Mouse (Mus musculus): ENCODE results near the gene Hist1h2bn. TPM values are rescaled to one million over a fixed set of nuclear protein-coding genes. Genes with fewer than 3 reads are reported as not detected.
"Not testable (repeated sequence)": the region's sequence is repeated elsewhere in the genome, so short reads cannot be mapped to it uniquely, and the experiment has no call there.

The Hist1h2bn gene
- polyA plus RNA-seq, 1 experiment from 2014 or later = 1.9 TPM

DNA sequence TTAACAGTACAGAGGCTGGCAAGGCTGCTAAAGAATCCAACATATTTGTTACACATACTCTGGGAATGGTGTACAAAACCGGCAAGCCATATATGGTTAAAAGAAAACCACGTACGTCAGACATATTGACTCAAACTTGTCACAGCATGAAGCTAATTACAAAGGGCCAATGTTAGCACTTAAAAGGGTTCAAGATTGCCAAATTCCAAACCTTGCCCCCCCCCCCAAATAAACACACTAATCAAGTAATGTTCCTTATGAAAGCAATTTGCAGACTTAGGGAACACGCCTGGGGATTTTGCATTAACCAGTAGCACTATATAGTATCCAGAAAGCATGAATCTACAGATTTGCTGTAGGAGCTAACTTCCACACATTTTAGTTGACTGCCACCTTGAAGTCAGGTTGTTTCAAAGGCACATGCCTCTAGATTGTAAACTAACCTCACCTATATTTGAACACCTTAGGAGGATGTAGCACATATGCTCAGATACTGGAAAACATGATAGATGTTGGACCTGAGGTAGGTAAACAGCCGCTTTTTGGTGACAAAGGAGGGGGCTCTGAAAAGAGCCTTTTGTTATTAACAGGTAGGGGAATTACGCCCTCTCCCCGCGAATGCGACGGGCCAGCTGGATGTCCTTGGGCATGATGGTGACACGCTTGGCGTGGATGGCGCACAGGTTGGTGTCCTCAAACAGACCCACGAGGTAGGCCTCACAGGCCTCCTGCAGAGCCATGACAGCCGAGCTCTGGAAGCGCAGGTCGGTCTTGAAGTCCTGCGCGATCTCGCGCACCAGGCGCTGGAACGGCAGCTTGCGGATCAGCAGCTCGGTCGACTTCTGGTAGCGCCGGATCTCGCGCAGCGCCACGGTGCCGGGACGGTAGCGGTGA, 28.7 kb downstream of the Hist1h2bn start:
- H3K4me3 ChIP-seq (ENCODE audit: low read depth, low read length) = peak overlapping the region; percentile 41
- DNase-seq (ENCODE audit: low spot score) = peak; percentile 76
- peak overlapping the region; percentile 69 for H3K9ac ChIP-seq (replicated peaks; ENCODE audit: low read length)
- under 1% methylated on average over 14 of the region's 35 CpGs for WGBS
- H3K27ac ChIP-seq (replicated peaks; ENCODE audit: low read depth, low read length) = peak overlapping the region; percentile 90
- not testable (repeated sequence) for H3K4me1 ChIP-seq (ENCODE audit: control insufficient read depth, insufficient read depth, low read length); H3K9me3 ChIP-seq (replicated peaks; ENCODE audit: control insufficient read depth, low read length); H3K36me3 ChIP-seq (replicated peaks; ENCODE audit: control insufficient read depth, insufficient read depth, low read depth, low read length); H3K27me3 ChIP-seq (ENCODE audit: control insufficient read depth, insufficient read depth, low read length); ATAC-seq (replicated peaks; ENCODE audit: insufficient number of reproducible peaks, low FRiP score, low TSS enrichment, low read depth)
- peak overlapping the region; percentile 47 for H3K4me2 ChIP-seq (ENCODE audit: low read depth, low read length)

DNA sequence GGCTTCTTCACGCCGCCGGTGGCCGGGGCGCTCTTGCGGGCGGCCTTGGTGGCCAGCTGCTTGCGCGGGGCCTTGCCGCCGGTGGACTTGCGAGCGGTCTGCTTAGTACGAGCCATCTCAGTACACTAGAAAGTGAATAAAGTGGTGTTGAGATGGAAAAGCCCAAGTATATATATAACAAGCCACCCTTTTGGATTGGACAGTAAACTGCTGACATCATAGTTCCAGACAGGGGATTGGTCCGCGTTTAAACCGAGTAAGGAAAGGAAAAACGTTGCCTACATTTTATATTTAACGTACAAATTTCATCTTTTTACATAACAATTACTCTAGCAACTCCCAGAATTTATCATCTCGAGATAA, 29.3 kb downstream of the Hist1h2bn start, which contains the start of gene Hist1h3i:
TSS of gene Hist1h3i (minus strand) at position 116 of the 363 bp plus-strand sequence.
- WGBS = under 1% methylated on average over 13 of the region's 20 CpGs
- no peaks in the 10 kb centered on the region for H3K4me1 ChIP-seq (ENCODE audit: control insufficient read depth, insufficient read depth, low read length)
- ATAC-seq (replicated peaks; ENCODE audit: insufficient number of reproducible peaks, low FRiP score, low TSS enrichment, low read depth) = peak; percentile 68

DNA sequence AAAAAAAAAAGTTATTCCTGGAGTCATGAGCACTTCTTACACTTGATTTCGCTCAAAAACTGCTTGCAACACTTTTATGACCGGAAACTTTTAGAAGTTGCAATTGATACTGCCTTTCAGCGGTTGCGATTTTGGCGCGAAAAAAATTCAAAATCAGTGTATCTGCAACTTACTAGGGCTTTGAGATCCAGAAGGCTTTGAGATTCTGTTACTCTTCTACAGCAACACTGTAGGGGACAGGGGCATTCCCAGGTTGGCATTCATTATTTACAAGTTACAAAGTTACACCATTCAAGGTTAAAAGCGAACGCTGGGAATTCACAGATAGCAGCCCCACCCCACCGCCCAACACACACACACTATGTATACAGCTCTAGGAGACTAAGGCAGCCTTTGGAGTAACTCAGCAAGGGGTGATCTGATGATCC, 29.8 kb downstream of the Hist1h2bn start:
- 2% methylated on average over 9 of the region's 9 CpGs for WGBS

More for the DNA sequence above, 29.3 kb downstream of the Hist1h2bn start, which contains the start of gene Hist1h3i:
- Histone ChIP-seq H3K4me2 (ENCODE audit: low read depth, low read length) (peak within 1 kb of the TSS; percentile 47), H3K36me3 (replicated peaks; ENCODE audit: control insufficient read depth, insufficient read depth, low read depth, low read length) (no peaks in the 10 kb centered on the region), H3K27ac (replicated peaks; ENCODE audit: low read depth, low read length) (peak within 1 kb of the TSS; percentile 90), H3K9ac (replicated peaks; ENCODE audit: low read length) (peak within 1 kb of the TSS; percentile 69), H3K4me3 (ENCODE audit: low read depth, low read length) (peak within 1 kb of the TSS; percentile 41), H3K9me3 (replicated peaks; ENCODE audit: control insufficient read depth, low read length) (no peaks in the 10 kb centered on the region), H3K27me3 (ENCODE audit: control insufficient read depth, insufficient read depth, low read length) (no peaks in the 10 kb centered on the region)
- peak; percentile 94 for DNase-seq (ENCODE audit: low spot score)

DNA sequence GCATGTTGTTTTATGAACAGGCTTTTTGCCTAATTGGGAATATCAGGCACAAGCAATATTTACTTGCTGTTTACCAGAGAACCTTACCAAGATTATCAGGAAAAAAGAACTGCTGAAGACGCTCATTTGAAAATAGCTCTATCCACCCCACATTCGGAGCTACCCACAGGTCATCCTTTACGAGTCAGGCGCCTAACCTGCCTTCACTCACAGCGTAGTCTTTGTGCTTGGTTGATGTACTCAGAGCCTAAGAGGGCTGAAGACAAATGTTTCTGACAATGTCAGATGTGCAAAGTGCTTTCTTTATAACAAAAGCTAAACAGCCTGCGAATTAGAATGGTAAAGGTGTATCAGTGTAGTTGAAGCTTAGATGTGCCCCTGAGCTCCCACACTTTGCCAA, 30.4 kb downstream of the Hist1h2bn start:
- Histone ChIP-seq H3K27me3 (ENCODE audit: control insufficient read depth, insufficient read depth, low read length) (no peaks in the 10 kb centered on the region), H3K4me3 (ENCODE audit: low read depth, low read length) (no peak overlapping the region), H3K4me2 (ENCODE audit: low read depth, low read length) (no peak overlapping the region; the same call in 1 of the 2 replicates), H3K4me1 (ENCODE audit: control insufficient read depth, insufficient read depth, low read length) (no peaks in the 10 kb centered on the region), H3K9me3 (replicated peaks; ENCODE audit: control insufficient read depth, low read length) (no peaks in the 10 kb centered on the region), H3K36me3 (replicated peaks; ENCODE audit: control insufficient read depth, insufficient read depth, low read depth, low read length) (no peaks in the 10 kb centered on the region), H3K9ac (replicated peaks; ENCODE audit: low read length) (peak overlapping the region; percentile 60), H3K27ac (replicated peaks; ENCODE audit: low read depth, low read length) (peak overlapping the region; percentile 88)
- DNase-seq (ENCODE audit: low spot score) (peak; percentile 32), ATAC-seq (replicated peaks; ENCODE audit: insufficient number of reproducible peaks, low FRiP score, low TSS enrichment, low read depth) (no peak)
- WGBS = 30% methylated on average over 6 of the region's 6 CpGs

More for the DNA sequence above, 29.8 kb downstream of the Hist1h2bn start:
- Histone ChIP-seq H3K36me3 (replicated peaks; ENCODE audit: control insufficient read depth, insufficient read depth, low read depth, low read length) (no peaks in the 10 kb centered on the region), H3K9me3 (replicated peaks; ENCODE audit: control insufficient read depth, low read length) (no peaks in the 10 kb centered on the region), H3K9ac (replicated peaks; ENCODE audit: low read length) (peak overlapping the region; percentile 60), H3K4me1 (ENCODE audit: control insufficient read depth, insufficient read depth, low read length) (no peaks in the 10 kb centered on the region), H3K27ac (replicated peaks; ENCODE audit: low read depth, low read length) (peak overlapping the region; percentile 88), H3K4me3 (ENCODE audit: low read depth, low read length) (peak overlapping the region; percentile 25), H3K27me3 (ENCODE audit: control insufficient read depth, insufficient read depth, low read length) (no peaks in the 10 kb centered on the region), H3K4me2 (ENCODE audit: low read depth, low read length) (peak overlapping the region; percentile 42)
- ATAC-seq (replicated peaks; ENCODE audit: insufficient number of reproducible peaks, low FRiP score, low TSS enrichment, low read depth) = no peak
- peak; percentile 78 for DNase-seq (ENCODE audit: low spot score)

DNA sequence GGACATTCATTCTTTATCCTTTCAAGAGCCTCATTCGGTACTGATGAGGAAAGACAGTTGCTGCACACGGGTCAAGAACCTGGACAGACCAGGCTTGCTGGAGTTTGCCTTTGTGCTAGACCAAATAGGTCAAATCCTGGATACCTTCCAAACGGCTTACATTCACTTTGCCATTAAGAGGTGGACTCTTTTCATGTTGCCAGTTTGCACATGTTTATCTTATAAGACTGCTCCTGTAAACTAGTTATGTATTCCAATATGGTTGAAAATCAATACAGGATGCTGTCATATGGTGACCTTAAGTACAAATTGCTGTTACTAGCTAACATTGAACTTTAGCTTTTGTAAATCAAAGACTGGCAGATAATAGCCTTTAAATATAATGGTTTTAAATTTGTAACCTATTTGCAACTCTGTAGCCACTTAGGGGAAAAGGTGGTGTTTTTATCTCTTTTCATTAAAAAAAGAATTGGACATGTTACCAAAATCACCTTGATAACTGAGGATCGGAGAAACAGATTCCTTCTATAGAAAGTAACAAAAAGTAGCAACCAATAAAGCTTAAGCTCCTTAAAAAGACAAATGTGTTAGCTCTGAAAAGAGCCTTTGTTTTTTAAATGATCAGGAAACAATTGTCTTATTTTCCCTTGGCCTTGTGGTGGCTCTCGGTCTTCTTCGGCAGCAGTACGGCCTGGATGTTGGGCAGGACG, 32.4 kb downstream of the Hist1h2bn start:
- peak overlapping the region; percentile 62 for H3K9ac ChIP-seq (replicated peaks; ENCODE audit: low read length)
- DNase-seq (ENCODE audit: low spot score) (peak; percentile 70), ATAC-seq (replicated peaks; ENCODE audit: insufficient number of reproducible peaks, low FRiP score, low TSS enrichment, low read depth) (no peak)
- no peaks in the 10 kb centered on the region for H3K36me3 ChIP-seq (replicated peaks; ENCODE audit: control insufficient read depth, insufficient read depth, low read depth, low read length)
- no peaks in the 10 kb centered on the region for H3K27me3 ChIP-seq (ENCODE audit: control insufficient read depth, insufficient read depth, low read length)
- 5% methylated on average over 8 of the region's 8 CpGs for WGBS
- H3K4me3 ChIP-seq (ENCODE audit: low read depth, low read length) = peak overlapping the region; percentile 36
- no peaks in the 10 kb centered on the region for H3K4me1 ChIP-seq (ENCODE audit: control insufficient read depth, insufficient read depth, low read length)
- peak overlapping the region; percentile 47 for H3K4me2 ChIP-seq (ENCODE audit: low read depth, low read length)
- no peaks in the 10 kb centered on the region for H3K9me3 ChIP-seq (replicated peaks; ENCODE audit: control insufficient read depth, low read length)
- peak overlapping the region; percentile 86 for H3K27ac ChIP-seq (replicated peaks; ENCODE audit: low read depth, low read length)

DNA sequence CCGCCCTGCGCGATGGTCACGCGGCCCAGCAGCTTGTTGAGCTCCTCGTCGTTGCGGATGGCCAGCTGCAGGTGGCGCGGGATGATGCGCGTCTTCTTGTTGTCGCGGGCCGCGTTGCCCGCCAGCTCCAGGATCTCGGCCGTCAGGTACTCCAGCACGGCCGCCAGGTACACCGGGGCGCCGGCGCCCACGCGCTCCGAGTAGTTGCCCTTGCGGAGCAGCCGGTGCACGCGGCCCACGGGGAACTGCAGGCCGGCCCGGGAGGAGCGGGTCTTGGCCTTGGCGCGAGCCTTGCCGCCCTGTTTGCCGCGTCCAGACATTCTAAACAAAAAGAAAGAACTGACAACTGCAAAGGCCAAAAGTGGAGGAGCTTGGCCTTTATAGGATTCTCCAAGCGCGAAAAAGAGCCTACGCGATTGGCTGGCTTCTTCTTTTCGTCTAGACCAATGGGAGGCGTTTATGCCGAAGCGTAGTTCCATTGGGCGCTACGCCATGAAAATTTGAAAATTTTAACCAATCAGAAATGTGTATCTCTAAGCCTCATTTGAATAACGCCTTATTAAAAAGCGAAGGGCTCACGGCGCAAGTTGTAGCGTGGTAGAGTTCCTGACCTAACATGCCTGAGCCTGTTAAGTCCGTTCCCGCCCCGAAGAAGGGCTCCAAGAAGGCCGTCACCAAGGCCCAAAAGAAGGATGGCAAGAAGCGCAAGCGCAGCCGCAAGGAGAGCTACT, 33.1 kb downstream of the Hist1h2bn start, which contains the start of the genes Hist1h2an and Hist1h2bp:
TSS of gene Hist1h2an (minus strand) at position 320 of the 731 bp plus-strand sequence.
TSS of gene Hist1h2bp (plus strand) at position 563 of the 731 bp plus-strand sequence.
- peak within 1 kb of the TSS; percentile 47 for H3K4me2 ChIP-seq (ENCODE audit: low read depth, low read length)
- H3K36me3 ChIP-seq (replicated peaks; ENCODE audit: control insufficient read depth, insufficient read depth, low read depth, low read length); H3K27me3 ChIP-seq (ENCODE audit: control insufficient read depth, insufficient read depth, low read length); H3K4me1 ChIP-seq (ENCODE audit: control insufficient read depth, insufficient read depth, low read length); H3K9me3 ChIP-seq (replicated peaks; ENCODE audit: control insufficient read depth, low read length): not testable (repeated sequence)
- ATAC-seq (replicated peaks; ENCODE audit: insufficient number of reproducible peaks, low FRiP score, low TSS enrichment, low read depth) (peak; percentile 93), DNase-seq (ENCODE audit: low spot score) (peak; percentile 98)
- H3K9ac ChIP-seq (replicated peaks; ENCODE audit: low read length) = peak within 1 kb of the TSS; percentile 62
- WGBS = under 1% methylated on average over 35 of the region's 63 CpGs
- peak within 1 kb of the TSS; percentile 36 for H3K4me3 ChIP-seq (ENCODE audit: low read depth, low read length)
- peak within 1 kb of the TSS; percentile 86 for H3K27ac ChIP-seq (replicated peaks; ENCODE audit: low read depth, low read length)

DNA sequence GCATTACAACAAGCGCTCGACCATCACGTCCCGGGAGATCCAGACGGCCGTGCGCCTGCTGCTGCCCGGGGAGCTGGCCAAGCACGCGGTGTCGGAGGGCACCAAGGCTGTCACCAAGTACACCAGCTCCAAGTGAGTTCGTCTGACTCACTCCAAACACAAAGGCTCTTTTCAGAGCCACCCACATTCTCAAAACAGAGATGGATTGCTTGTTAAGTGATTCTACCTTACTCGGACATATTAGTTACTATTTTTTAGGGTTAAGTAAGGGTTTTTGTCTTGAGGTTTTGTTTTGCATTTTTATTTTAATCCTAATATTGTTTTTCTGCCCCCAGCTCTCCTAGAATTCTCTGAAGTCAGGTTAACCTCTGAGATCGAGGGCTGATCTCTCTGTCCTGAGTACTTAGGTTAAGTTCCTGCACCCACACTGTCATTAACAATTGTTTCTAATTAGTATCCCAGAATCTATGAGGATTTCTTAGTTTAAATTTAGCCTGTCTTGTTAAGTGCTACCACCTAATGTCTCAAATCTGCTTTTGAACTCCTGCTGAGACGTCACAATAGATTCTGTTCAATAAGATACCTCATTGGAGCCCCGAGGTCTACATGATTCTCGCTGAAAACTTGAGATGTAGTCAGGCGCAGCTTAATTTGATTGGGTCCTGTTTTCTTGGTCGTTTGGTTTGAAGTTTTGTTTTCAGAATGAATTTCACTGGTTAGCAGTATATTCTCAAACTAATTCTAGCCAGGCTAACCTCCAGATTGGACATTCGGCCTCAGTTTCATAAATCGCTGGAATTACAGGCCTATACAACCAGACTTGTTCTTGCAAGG, 34.1 kb downstream of the Hist1h2bn start:
- peak overlapping the region; percentile 28 for H3K4me2 ChIP-seq (ENCODE audit: low read depth, low read length)
- H3K36me3 ChIP-seq (replicated peaks; ENCODE audit: control insufficient read depth, insufficient read depth, low read depth, low read length) = no peaks in the 10 kb centered on the region
- no peaks in the 10 kb centered on the region for H3K9me3 ChIP-seq (replicated peaks; ENCODE audit: control insufficient read depth, low read length)
- H3K27me3 ChIP-seq (ENCODE audit: control insufficient read depth, insufficient read depth, low read length) = no peaks in the 10 kb centered on the region
- 16% methylated on average over 13 of the region's 21 CpGs for WGBS
- ATAC-seq (replicated peaks; ENCODE audit: insufficient number of reproducible peaks, low FRiP score, low TSS enrichment, low read depth) = no peak
- peak overlapping the region; percentile 85 for H3K27ac ChIP-seq (replicated peaks; ENCODE audit: low read depth, low read length)
- peak overlapping the region; percentile 21 for H3K4me3 ChIP-seq (ENCODE audit: low read depth, low read length)
- H3K4me1 ChIP-seq (ENCODE audit: control insufficient read depth, insufficient read depth, low read length) = no peaks in the 10 kb centered on the region
- peak; percentile 64 for DNase-seq (ENCODE audit: low spot score)
- H3K9ac ChIP-seq (replicated peaks; ENCODE audit: low read length) = peak overlapping the region; percentile 55
